Mouse (Mus musculus): Measurements from ENCODE around the gene Clic6. TPM values are rescaled to one million over a fixed set of nuclear protein-coding genes. Genes with fewer than 3 reads are reported as not detected.

The Clic6 gene
- 4.0 and 9.0 TPM in 2 replicates for polyA plus RNA-seq (2015; fragmentation: Nextera tagmentation; extraction: Ambion mirVana)

DNA sequence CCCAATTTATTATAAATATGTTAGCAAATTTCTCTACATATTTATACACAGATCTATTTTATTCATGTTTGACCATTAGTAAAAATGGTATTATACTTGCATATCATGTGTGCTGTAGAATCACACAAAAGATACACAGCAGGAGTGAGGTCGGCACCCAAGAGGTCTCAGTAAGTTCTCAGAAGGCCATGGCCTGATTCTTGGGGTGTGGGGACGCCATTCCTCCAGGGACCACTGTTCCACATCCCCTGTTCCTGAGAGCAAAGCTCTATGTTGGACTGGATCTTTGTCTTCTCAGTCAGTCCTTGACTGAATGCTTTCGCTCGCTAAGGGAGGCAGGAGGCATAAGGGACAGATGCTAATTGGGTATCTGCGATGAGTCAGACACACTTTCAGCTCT, at the start of gene Clic6:
Clic6 (plus strand) TSS at position 301 of the 400 bp plus-strand sequence.
- Histone ChIP-seq H3K9ac (replicated peaks) (no peak within 1 kb of the TSS), H3K9me3 (no peaks in the 10 kb centered on the region), H3K4me2 (replicated peaks) (no peak within 1 kb of the TSS), H3K27me3 (no peaks in the 10 kb centered on the region), H3K36me3 (no peaks in the 10 kb centered on the region), H3K4me1 (no peaks in the 10 kb centered on the region), H3K27ac (replicated peaks) (no peak within 1 kb of the TSS), H3K4me3 (no peak within 1 kb of the TSS)
- ATAC-seq (replicated peaks) = no peak
- 86% methylated on average over 5 of the region's 5 CpGs for WGBS

DNA sequence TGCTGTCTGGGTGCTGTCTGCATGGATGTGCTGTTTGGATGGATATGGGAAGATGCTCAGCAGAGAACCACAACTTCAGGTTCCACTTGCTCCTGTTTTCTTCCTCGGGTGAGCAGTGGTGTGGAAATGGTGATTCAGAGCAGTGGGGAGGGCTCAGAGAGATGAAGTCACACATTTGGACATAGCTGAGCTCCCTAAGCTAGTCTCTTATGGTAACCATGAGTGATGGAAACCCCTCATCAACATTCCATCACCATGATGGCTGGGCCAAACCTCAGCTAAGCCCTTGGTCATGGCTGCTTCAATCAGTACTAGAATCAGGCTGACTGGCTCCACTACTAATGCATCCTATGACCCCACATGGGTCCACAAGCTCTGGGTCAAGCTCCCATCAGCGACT, 45.8 kb upstream of the Clic6 start:
- H3K4me2 ChIP-seq (replicated peaks) = no peak overlapping the region
- no peak overlapping the region for H3K4me3 ChIP-seq
- no peak for ATAC-seq (replicated peaks)
- H3K9ac ChIP-seq (replicated peaks) = no peak overlapping the region
- H3K4me1 ChIP-seq = peaks cover 11% of the 10 kb centered on the region; the same call in 1 of the 2 replicates
- H3K27me3 ChIP-seq = no peaks in the 10 kb centered on the region
- WGBS = 85% methylated on average over 2 of the region's 2 CpGs
- no peaks in the 10 kb centered on the region for H3K36me3 ChIP-seq
- H3K9me3 ChIP-seq = no peaks in the 10 kb centered on the region
- no peak overlapping the region for H3K27ac ChIP-seq (replicated peaks)

DNA sequence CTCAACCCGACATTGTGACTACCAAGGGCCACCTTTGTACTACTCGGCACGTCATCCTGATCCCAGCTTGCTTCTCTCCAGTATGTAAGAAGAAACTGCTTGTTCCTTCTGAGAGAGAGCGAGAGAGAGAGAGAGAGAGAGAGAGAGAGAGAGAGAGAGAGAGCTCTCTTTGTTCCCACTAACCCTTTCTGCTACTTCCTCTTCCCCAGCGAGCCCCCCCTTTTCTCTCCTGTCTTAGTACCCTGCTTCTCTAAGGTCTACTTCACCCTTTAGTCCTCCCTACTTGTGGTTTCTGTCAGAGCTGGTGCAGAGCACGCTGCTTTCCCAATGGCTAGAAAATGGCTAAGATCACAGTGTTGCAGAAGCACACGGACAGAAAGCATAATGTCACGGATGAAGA, 45.3 kb upstream of the Clic6 start:
- peaks cover 11% of the 10 kb centered on the region; the same call in 1 of the 2 replicates for H3K4me1 ChIP-seq
- H3K4me3 ChIP-seq = no peak overlapping the region
- H3K27ac ChIP-seq (replicated peaks) = no peak overlapping the region
- no peaks in the 10 kb centered on the region for H3K36me3 ChIP-seq
- WGBS = 79% methylated on average over 8 of the region's 8 CpGs
- H3K9ac ChIP-seq (replicated peaks) = no peak overlapping the region
- ATAC-seq (replicated peaks) = no peak
- H3K27me3 ChIP-seq = no peaks in the 10 kb centered on the region
- H3K4me2 ChIP-seq (replicated peaks) = no peak overlapping the region
- no peaks in the 10 kb centered on the region for H3K9me3 ChIP-seq

DNA sequence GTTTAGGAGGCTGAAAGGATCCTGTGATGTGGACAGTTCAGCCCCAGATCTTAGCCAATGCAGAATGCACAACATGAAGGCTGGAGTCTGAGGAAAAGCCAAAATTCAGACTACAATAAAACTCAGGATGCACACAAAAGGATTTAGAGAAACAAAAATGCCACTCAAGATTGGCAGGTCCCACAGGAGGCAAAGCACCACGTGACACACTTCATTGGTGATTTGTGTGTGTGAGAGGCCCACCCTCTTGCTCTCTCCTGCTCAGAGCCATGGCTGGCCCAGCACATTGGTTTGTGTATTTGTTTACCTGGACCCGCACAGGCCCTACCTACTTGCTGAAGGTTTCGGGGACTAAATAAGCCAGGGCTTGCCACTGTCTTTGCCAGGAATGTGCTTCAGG, 44.3 kb upstream of the Clic6 start:
- no peak for ATAC-seq (replicated peaks)
- Histone ChIP-seq H3K9ac (replicated peaks) (no peak overlapping the region), H3K36me3 (no peaks in the 10 kb centered on the region), H3K27ac (replicated peaks) (no peak overlapping the region), H3K4me2 (replicated peaks) (no peak overlapping the region), H3K4me3 (no peak overlapping the region), H3K4me1 (peaks cover 11% of the 10 kb centered on the region; the same call in 1 of the 2 replicates), H3K9me3 (no peaks in the 10 kb centered on the region), H3K27me3 (no peaks in the 10 kb centered on the region)
- WGBS = 65% methylated on average over 3 of the region's 3 CpGs

DNA sequence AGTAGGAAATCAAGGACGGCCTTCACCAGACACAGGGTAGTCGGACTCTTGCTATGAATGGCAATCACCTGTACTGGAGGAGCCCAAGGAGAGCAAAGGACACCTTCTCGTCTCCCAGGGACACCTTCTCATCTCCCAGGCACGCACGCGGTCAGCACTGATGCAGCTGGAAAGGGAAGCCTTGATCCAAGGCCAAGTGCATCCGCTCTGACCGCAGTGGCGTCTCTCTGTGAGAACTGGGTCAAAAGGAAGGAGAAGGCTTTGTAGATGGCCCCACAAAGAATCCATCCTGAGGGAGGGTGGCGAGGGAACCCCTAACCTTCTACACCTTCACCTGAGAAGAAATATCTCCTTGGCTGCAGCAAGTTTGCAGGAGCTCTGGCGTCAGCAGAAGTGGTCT, 43.4 kb upstream of the Clic6 start:
- Histone ChIP-seq H3K27ac (replicated peaks) (no peak overlapping the region), H3K4me3 (no peak overlapping the region), H3K9ac (replicated peaks) (no peak overlapping the region), H3K9me3 (no peaks in the 10 kb centered on the region), H3K4me2 (replicated peaks) (no peak overlapping the region), H3K36me3 (no peaks in the 10 kb centered on the region), H3K27me3 (no peaks in the 10 kb centered on the region), H3K4me1 (peaks cover 11% of the 10 kb centered on the region; the same call in 1 of the 2 replicates)
- WGBS = 87% methylated on average over 11 of the region's 11 CpGs
- no peak for ATAC-seq (replicated peaks)

DNA sequence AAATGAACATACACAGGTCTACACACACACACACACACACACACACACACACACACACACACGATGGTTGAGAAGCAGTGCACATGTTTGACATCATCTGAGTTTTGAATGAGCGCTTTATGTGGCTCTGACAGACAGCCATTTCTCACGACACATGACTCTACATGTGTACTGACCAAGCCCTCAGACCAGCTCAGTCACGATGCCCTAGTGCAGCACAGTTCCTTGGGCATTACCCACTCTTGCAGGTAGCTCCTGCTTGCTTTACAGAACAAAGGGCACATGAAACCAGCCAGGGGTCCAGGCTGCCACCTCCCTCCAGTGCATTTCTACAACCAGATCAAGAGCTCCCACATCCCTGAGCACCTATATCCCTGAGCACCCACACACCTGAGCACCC, 42.6 kb upstream of the Clic6 start:
- Histone ChIP-seq H3K27ac (replicated peaks) (no peak overlapping the region), H3K4me3 (no peak overlapping the region), H3K9ac (replicated peaks) (no peak overlapping the region), H3K27me3 (no peaks in the 10 kb centered on the region), H3K9me3 (no peaks in the 10 kb centered on the region), H3K36me3 (no peaks in the 10 kb centered on the region), H3K4me2 (replicated peaks) (no peak overlapping the region), H3K4me1 (peaks cover 11% of the 10 kb centered on the region; the same call in 1 of the 2 replicates)
- 94% methylated on average over 4 of the region's 4 CpGs for WGBS
- no peak for ATAC-seq (replicated peaks)

DNA sequence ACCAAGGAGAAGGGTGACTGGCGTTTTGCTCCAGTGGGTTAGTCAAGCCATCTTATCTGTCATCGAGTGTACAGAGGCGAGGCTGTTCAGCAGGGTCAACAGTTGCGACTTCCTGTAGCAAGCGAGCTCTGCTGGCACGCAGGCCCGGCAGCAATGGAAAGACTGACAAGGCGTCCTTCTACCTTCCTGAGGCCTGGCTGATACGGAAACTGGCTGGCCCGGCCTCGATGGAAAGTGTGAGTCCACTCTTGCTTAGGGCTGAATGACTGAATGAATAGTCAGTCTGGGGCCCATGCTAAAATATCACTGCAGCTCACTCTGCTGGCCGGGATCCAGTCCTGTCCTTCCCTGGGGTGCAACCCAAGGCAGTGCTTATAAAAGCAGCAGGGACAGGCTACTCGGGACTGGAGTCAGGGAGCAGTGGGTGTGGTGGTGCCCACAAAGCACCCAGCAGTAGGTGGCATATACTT, 41.9 kb upstream of the Clic6 start:
- ATAC-seq (replicated peaks) = no peak
- no peaks in the 10 kb centered on the region for H3K9me3 ChIP-seq
- no peak overlapping the region for H3K4me2 ChIP-seq (replicated peaks)
- H3K4me1 ChIP-seq = peaks cover 7% of the 10 kb centered on the region; the same call in 1 of the 2 replicates
- no peak overlapping the region for H3K4me3 ChIP-seq
- H3K36me3 ChIP-seq = no peaks in the 10 kb centered on the region
- no peak overlapping the region for H3K9ac ChIP-seq (replicated peaks)
- WGBS = 77% methylated on average over 13 of the region's 13 CpGs
- H3K27me3 ChIP-seq = no peaks in the 10 kb centered on the region
- H3K27ac ChIP-seq (replicated peaks) = no peak overlapping the region

DNA sequence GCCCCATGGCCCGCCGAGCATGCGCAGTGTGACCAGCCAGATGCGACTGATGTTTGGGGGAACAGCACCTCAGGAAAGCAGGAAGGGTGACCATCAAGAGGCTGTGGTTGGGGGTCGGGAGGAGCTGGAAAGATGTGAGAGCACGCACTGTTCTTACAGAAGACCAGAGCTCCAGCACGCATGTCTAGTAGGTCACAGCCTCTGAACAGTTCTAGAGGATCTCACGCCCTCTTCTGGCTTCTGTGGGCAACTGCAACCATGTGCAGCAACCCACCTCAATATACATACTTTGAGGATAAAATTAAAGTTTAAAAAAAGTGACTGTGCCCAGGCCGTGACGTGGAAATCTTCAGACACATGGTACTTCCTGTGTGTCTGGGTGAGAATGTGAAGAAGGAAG, 40.2 kb upstream of the Clic6 start:
- H3K27ac ChIP-seq (replicated peaks) = no peak overlapping the region
- H3K4me2 ChIP-seq (replicated peaks) = no peak overlapping the region
- H3K27me3 ChIP-seq = no peaks in the 10 kb centered on the region
- WGBS = 63% methylated on average over 10 of the region's 10 CpGs
- H3K9me3 ChIP-seq = no peaks in the 10 kb centered on the region
- no peaks in the 10 kb centered on the region for H3K36me3 ChIP-seq
- no peak overlapping the region for H3K9ac ChIP-seq (replicated peaks)
- H3K4me3 ChIP-seq = no peak overlapping the region
- no peak for ATAC-seq (replicated peaks)
- peaks cover 12% of the 10 kb centered on the region for H3K4me1 ChIP-seq

DNA sequence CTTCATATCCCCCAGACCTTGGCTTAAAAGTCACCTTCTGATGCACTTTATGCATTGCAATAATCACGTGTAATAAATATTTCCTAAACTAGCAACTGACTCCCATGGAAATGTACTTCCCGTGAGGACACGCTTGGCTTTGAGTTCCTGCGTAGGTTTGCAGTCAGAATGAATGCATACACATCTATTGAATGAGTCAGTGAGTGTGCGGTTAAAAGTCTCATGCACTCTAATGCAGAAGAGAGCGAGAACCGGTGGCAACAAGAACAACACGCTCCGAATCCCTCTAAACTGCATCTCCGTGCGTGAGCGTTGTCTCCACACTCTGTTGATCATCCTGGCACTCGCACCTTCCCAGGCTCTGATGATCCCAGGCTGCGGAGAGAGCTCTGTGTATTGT, 36.5 kb upstream of the Clic6 start:
- Histone ChIP-seq H3K36me3 (no peaks in the 10 kb centered on the region), H3K4me2 (replicated peaks) (no peak overlapping the region), H3K9ac (replicated peaks) (no peak overlapping the region), H3K4me3 (no peak overlapping the region), H3K27ac (replicated peaks) (no peak overlapping the region), H3K4me1 (peaks cover 6% of the 10 kb centered on the region; the same call in 1 of the 2 replicates), H3K9me3 (no peaks in the 10 kb centered on the region), H3K27me3 (no peaks in the 10 kb centered on the region)
- 94% methylated on average over 14 of the region's 14 CpGs for WGBS
- ATAC-seq (replicated peaks) = no peak

DNA sequence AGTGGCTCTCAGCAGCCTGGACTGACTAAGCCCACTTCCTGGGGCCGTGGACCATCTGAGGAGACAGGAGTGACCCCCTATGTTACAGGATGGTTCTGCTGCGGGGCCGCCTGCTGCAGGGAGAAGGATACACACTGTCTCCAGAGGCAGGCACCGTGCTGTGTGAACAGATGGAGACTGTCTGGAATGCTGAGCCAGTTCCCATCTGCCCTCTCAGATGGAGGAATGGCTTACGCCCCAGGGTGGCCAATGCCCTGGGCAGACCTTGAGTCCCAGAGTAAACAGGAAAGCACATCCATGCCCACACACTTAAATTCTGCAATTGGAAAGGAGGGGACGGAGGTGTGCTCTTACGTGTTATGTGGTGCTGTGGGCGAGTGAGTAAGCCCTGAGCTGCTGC, 35.2 kb upstream of the Clic6 start:
- 84% methylated on average over 8 of the region's 8 CpGs for WGBS
- no peak overlapping the region for H3K27ac ChIP-seq (replicated peaks)
- H3K27me3 ChIP-seq = no peaks in the 10 kb centered on the region
- no peaks in the 10 kb centered on the region for H3K9me3 ChIP-seq
- peaks cover 6% of the 10 kb centered on the region; the same call in 1 of the 2 replicates for H3K4me1 ChIP-seq
- no peak overlapping the region for H3K9ac ChIP-seq (replicated peaks)
- H3K4me3 ChIP-seq = no peak overlapping the region
- ATAC-seq (replicated peaks) = 0 out of 2 replicates have a peak, but pooled peaks have one; percentile 20
- H3K4me2 ChIP-seq (replicated peaks) = no peak overlapping the region
- no peaks in the 10 kb centered on the region for H3K36me3 ChIP-seq

DNA sequence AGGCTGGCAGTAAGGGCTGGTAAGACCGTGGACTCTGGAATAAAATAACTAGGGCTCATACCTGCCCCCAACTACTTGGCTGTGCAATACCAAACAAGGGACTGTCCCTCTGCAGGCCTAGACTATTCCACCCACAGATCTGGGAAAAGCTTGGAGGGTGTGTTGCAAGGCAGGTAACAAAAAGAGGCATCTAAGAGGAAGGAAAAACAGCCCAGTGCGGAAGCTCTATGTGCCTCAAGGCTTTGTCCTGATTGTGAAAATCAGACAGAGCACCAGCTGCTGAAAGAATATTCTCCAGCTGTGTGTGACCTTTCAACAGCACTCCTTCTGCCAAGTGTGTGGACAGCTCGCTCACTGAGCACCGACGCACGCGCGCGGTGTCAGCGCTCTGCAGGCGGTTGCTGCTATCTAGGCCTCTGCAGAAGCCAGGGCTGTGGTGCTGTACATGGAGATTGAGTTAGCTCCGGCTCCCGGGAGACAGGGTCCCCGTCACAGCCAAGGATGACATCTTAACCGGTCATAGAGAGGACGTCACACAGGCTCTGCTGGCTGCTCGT, 33.9 kb upstream of the Clic6 start:
- no peak overlapping the region for H3K4me3 ChIP-seq
- WGBS = 90% methylated on average over 17 of the region's 17 CpGs
- no peaks in the 10 kb centered on the region for H3K27me3 ChIP-seq
- peaks cover 6% of the 10 kb centered on the region; the same call in 1 of the 2 replicates for H3K4me1 ChIP-seq
- H3K4me2 ChIP-seq (replicated peaks) = no peak overlapping the region
- H3K36me3 ChIP-seq = no peaks in the 10 kb centered on the region
- H3K9me3 ChIP-seq = no peaks in the 10 kb centered on the region
- H3K27ac ChIP-seq (replicated peaks) = no peak overlapping the region
- ATAC-seq (replicated peaks) = no peak
- no peak overlapping the region for H3K9ac ChIP-seq (replicated peaks)

DNA sequence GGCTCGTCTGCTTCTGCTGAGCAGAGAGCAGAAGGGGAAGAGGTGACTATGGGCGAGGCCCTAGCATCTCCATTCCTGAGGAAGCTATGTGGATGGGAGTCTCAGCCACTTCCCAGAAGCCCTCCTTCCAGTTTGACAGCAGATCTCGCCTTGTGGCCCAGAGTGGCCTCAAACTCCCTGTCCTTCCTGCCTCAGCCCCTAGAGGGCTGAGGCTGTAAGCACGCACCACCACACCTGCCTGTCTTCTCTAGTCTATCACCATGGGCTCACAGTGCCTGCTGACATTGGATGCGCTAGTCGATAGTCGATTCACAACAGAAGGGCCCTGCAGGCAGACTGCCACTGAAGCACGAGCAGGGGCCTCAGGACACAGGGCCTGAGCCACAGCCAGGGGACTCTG, 32.9 kb upstream of the Clic6 start:
- H3K4me3 ChIP-seq = no peak overlapping the region
- no peak overlapping the region for H3K27ac ChIP-seq (replicated peaks)
- H3K36me3 ChIP-seq = no peaks in the 10 kb centered on the region
- no peaks in the 10 kb centered on the region for H3K27me3 ChIP-seq
- peaks cover 6% of the 10 kb centered on the region; the same call in 1 of the 2 replicates for H3K4me1 ChIP-seq
- no peak for ATAC-seq (replicated peaks)
- no peak overlapping the region for H3K4me2 ChIP-seq (replicated peaks)
- WGBS = 59% methylated on average over 8 of the region's 8 CpGs
- H3K9ac ChIP-seq (replicated peaks) = no peak overlapping the region
- no peaks in the 10 kb centered on the region for H3K9me3 ChIP-seq

DNA sequence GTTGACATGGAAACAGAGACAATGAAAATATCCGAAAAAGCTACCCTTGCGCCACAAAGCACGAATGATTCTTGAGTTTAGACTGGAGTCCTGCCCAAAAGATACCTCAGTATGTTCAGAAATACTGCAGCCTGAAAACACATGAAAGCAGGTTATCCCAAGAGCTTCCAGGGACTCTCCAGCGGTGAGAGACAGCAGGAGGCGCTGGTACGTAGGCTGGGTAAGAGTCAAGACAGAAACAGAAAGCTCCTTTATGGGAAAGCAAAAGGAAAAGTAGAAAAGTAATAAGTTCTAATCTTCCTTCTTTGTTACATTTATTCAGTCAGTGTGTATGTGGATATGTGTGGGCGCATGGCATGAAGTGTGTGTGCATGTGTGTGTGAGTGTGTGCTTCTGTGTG, 31.5 kb upstream of the Clic6 start:
- Histone ChIP-seq H3K4me3 (no peak overlapping the region), H3K9ac (replicated peaks) (no peak overlapping the region), H3K27ac (replicated peaks) (no peak overlapping the region), H3K9me3 (no peaks in the 10 kb centered on the region), H3K4me2 (replicated peaks) (no peak overlapping the region), H3K27me3 (no peaks in the 10 kb centered on the region), H3K4me1 (peaks cover 6% of the 10 kb centered on the region; the same call in 1 of the 2 replicates), H3K36me3 (no peaks in the 10 kb centered on the region)
- 86% methylated on average over 7 of the region's 7 CpGs for WGBS
- ATAC-seq (replicated peaks) = no peak

Measured in forebrain, embryonic 15.5 days (tissue).